Mouse (Mus musculus) kidney, postnatal 0 days (tissue): ENCODE measurements around the gene Capn9. TPM values are rescaled to one million over a fixed set of nuclear protein-coding genes. Genes with fewer than 3 reads are reported as not detected.

Experiments used
- ATAC-seq: fragments of 200-750 bp; cut with Nextera tagmentation; replicated peaks from 2 replicates; pipeline ENCODE4 v1.8.0; 2017; ENCODE audit warnings: low read depth, moderate number of reproducible peaks, moderate TSS enrichment, moderate library complexity; ENCODE audit not compliant: low FRiP score
- DNase-seq: peaks from one replicate; pipeline ENCODE4 v3.0.0-alpha.2; 2016; ENCODE audit warnings: low spot score
- H3K27ac ChIP-seq: fragments of 300-500 bp; sonication (generic); 2 replicates; pipeline ENCODE4 v1.5.1; 2014; ENCODE audit warnings: mild to moderate bottlenecking
- H3K27me3 ChIP-seq: fragments of 300-500 bp; sonication (generic); 2 replicates; pipeline ENCODE4 v1.6.1; 2014; ENCODE audit warnings: low read length, mixed read lengths; ENCODE audit not compliant: insufficient read depth
- H3K36me3 ChIP-seq: fragments of 300-500 bp; sonication (generic); 2 replicates; pipeline ENCODE4 v1.6.1; 2014; ENCODE audit warnings: low read length, mixed read lengths; ENCODE audit not compliant: insufficient read depth
- H3K4me1 ChIP-seq: fragments of 300-500 bp; sonication (generic); replicated peaks from 2 replicates; pipeline ENCODE4 v1.6.1; 2014; ENCODE audit warnings: antibody characterized with exemption, low read length, mixed read lengths; ENCODE audit not compliant: insufficient read depth
- H3K4me2 ChIP-seq: fragments of 300-500 bp; sonication (generic); 2 replicates; pipeline ENCODE4 v1.6.1; 2014; ENCODE audit warnings: mild to moderate bottlenecking, low read length, moderate library complexity, mixed read lengths
- H3K4me3 ChIP-seq: fragments of 300-500 bp; sonication (generic); replicated peaks from 2 replicates; pipeline ENCODE4 v1.5.1; 2014; ENCODE audit warnings: low read depth, low read length
- H3K9ac ChIP-seq: fragments of 300-500 bp; sonication (generic); 2 replicates; pipeline ENCODE4 v1.6.1; 2014; ENCODE audit warnings: low read depth, low read length
- H3K9me3 ChIP-seq: fragments of 300-500 bp; sonication (generic); replicated peaks from 2 replicates; pipeline ENCODE4 v1.6.1; 2016; ENCODE audit warnings: low read length, inconsistent platforms, mixed read lengths
- CTCF ChIP-seq: IDR thresholded peaks from 2 replicates; pipeline ENCODE4 v1.5.1; 2016; ENCODE audit warnings: antibody characterized with exemption, low read depth, mild to moderate bottlenecking, moderate library complexity
- WGBS: fragments of 180-500 bp; shearing (Covaris S2); extraction: QIAGEN DNeasy Blood & Tissue Kit; methylation state at CpG from one replicate; pipeline ENCODE4 v1.1.7; 2014; 5-methylcytosine and 5-hydroxymethylcytosine counted together
- polyA plus RNA-seq: library from polyadenylated mRNA; unstranded; fragments of >200 nt; fragmentation: Nextera tagmentation; extraction: Ambion mirVana; gene quantifications from 2 replicates; pipeline ENCODE4 v1.2.1, GENCODE M21; 2015

Gene Capn9
- polyA plus RNA-seq, 1 experiment from 2014 or later = 0.24 TPM

DNA sequence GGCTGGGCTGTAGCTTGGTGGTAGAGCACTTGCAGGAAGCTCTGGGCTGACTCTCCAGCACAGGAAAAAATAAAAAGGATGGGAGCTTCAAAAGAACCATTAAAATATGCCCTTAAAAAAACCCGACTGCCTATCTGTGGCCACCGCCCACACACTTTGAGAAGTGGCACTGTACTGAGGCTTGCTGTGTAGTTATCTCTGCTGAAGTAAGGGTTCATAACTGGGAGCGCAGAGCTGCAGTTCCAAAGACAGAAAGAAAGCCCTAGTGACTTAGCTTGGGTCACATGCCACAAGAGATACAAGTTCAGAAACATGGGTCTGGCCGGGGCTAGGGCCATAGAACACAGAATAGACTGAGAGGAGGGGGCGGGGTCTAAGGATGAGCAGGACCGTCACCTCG is 82.0 kb downstream of the Capn9 start:
- Histone ChIP-seq H3K4me3 (no peak overlapping the region), H3K4me1 (peaks cover 35% of the 10 kb centered on the region), H3K9ac (no peak overlapping the region), H3K36me3 (no peaks in the 10 kb centered on the region), H3K4me2 (no peak overlapping the region), H3K9me3 (no peaks in the 10 kb centered on the region), H3K27ac (no peak overlapping the region), H3K27me3 (no peaks in the 10 kb centered on the region)
- no peak for TF ChIP-seq CTCF
- WGBS = 79% methylated on average over 7 of the region's 7 CpGs
- no peak for DNase-seq
- no peak for ATAC-seq

DNA sequence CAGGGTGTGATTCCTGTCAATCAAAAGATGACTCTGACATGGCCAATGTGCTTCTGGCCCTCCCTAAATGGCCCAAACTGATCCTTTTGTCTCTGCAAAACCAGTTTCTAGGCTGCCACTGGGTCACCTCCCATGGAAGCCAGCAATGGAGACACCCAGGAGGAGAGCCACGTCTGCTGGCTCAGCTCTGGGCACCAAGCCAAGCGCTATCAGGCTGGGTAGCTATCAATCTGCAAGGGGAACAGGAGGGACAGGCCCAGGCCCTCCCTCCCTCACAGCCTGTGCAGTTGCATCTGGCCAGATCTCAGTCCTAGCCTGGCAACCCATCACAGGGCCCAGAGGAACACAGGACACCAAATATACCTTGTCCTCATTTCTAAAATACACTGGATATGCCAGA is 82.5 kb downstream of the Capn9 start:
- Histone ChIP-seq H3K4me1 (peaks cover 31% of the 10 kb centered on the region), H3K9me3 (no peaks in the 10 kb centered on the region), H3K27ac (no peak overlapping the region), H3K4me3 (no peak overlapping the region), H3K9ac (no peak overlapping the region), H3K36me3 (no peaks in the 10 kb centered on the region), H3K4me2 (0 out of 2 replicates have a peak overlapping the region, but pooled peaks have one; percentile 3), H3K27me3 (no peaks in the 10 kb centered on the region)
- 25% methylated on average over 2 of the region's 2 CpGs for WGBS
- DNase-seq (no peak), ATAC-seq (no peak)
- TF ChIP-seq CTCF = no peak

DNA sequence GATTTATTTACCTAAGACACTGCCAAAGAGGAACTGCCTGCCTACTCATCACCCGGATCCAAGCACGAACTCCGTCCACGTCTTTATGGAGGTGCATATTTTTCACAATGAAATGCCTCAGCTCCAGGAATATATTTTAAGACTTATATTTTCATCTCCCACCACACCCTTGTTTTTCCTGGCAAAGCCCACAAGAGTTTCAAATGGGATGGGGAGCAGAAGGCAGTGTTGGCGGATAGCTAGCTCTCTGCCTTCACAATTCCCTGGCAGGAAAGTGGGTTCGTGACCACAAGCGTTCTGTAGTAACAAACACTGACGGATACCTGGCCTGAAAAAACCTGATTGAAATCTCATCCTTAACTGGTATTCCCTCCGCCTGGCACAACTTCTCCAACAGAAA is 85.9 kb downstream of the Capn9 start:
- Histone ChIP-seq H3K4me2 (peak overlapping the region; percentile 80), H3K4me1 (peaks cover 22% of the 10 kb centered on the region), H3K4me3 (peak overlapping the region; percentile 73), H3K9ac (peak overlapping the region; percentile 81), H3K36me3 (no peaks in the 10 kb centered on the region), H3K27me3 (no peaks in the 10 kb centered on the region), H3K9me3 (no peaks in the 10 kb centered on the region), H3K27ac (peak overlapping the region; percentile 87)
- WGBS = 21% methylated on average over 9 of the region's 9 CpGs
- DNase-seq (peak; percentile 39), ATAC-seq (no peak)
- no peak for TF ChIP-seq CTCF

DNA sequence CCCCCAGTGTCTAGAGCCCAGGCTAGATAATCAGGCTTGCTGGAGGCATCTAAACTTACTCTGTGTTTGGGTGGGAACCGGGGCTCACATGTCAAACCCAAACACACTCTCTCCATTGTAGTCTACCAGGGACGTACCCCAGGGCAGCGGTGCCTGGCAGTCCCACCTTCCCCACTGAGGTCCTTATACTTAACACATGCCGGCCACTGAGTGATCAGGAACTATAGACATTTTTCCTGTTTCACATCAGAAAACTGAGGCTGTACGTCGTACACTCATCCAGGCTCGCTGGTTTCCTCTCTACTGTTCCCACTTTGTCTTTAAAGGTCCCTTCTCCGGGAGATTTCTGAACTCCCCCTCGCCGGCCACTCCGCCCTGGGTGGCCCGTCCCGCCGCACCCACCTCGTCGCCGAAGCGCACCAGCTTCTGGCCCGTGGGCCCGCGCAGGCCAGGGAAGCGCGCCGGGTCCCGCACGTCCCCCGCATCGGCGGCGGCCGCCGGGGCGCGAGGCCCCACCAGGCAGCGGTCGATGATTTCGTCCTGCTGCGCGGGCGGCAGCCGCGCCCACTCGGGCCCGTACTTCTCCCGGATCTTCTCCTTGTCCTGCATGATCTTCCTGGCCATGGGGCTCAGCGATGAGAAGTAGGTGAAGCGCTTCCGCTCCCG is 86.7 kb downstream of the Capn9 start:
- Histone ChIP-seq H3K36me3 (no peaks in the 10 kb centered on the region), H3K9me3 (no peaks in the 10 kb centered on the region), H3K4me3 (peak overlapping the region; percentile 73), H3K4me1 (peaks cover 22% of the 10 kb centered on the region), H3K27ac (peak overlapping the region; percentile 87), H3K9ac (peak overlapping the region; percentile 81), H3K4me2 (peak overlapping the region; percentile 80), H3K27me3 (no peaks in the 10 kb centered on the region)
- no peak for TF ChIP-seq CTCF
- peak; percentile 33 for DNase-seq
- peak; percentile 64 for ATAC-seq
- WGBS = under 1% methylated on average over 49 of the region's 49 CpGs

DNA sequence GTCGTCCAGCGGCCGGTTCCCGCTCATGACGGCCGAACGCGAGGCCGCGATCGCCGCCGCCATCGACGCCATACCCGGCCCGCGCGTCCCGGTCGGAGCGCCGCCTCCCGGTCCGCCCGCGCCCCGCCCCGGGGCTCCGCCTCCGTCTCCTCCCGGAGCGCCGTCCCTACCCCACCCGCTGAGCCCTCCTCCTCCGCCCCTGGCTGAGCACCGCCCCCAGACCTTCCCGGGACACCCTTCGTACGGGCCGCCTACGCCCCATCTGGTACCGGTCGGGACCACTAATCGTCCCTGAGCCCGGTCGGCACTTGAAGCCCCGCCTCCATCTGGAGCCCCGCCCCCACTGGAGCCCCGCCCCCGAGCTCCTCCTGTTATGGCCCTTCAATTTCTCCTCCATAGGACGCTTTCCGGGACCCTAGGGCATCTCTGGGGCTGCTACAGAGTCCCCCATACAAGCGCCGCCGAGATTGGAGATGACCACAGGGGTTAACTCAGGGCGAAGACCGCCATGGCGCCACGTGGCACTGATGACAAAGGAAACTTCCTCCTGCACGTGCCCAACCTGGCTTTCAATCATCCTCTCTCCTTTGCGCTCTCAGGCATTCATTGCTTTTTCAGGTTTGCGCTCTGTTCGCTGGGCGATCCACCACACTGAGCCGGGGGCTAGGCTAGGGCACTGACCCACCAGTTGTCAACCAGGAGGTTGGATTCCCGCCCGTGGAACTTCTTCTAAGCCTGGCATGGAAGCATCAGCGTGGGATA is 87.4 kb downstream of the Capn9 start, which contains the start of gene 2310022B05Rik:
TSS of gene 2310022B05Rik (minus strand) at position 258 of the 762 bp plus-strand sequence.
- 2% methylated on average over 60 of the region's 69 CpGs for WGBS
- Histone ChIP-seq H3K27ac (peak within 1 kb of the TSS; percentile 87), H3K4me2 (peak within 1 kb of the TSS; percentile 80), H3K9ac (peak within 1 kb of the TSS; percentile 81), H3K36me3 (no peaks in the 10 kb centered on the region), H3K9me3 (no peaks in the 10 kb centered on the region), H3K4me3 (peak within 1 kb of the TSS; percentile 73), H3K4me1 (peaks cover 15% of the 10 kb centered on the region), H3K27me3 (no peaks in the 10 kb centered on the region)
- ATAC-seq = peak; percentile 92
- DNase-seq = peak; percentile 96
- TF ChIP-seq CTCF = peak; percentile 8; the same call in 1 of the 2 replicates

DNA sequence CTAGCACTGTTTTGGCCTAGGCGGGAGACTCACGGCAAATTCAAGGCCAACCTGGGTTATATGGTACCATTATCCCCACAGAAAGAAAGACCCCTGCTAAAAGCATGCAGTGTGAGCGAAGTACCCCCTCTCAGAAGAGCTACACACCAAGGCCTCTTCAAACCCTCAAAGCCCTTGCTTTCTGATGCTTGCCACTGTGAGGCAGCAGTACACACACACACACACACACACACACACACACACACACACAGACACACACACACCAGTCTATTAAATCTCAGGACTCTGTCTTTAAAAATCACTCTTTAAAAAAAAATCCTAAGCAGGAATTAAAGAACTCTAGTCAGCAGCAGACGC is 87.9 kb downstream of the Capn9 start:
- Histone ChIP-seq H3K4me2 (peak overlapping the region; percentile 80), H3K9me3 (no peaks in the 10 kb centered on the region), H3K36me3 (no peaks in the 10 kb centered on the region), H3K4me3 (no peak overlapping the region; the same call in 1 of the 2 replicates), H3K9ac (no peak overlapping the region), H3K27ac (peak overlapping the region; percentile 87), H3K27me3 (no peaks in the 10 kb centered on the region), H3K4me1 (peaks cover 11% of the 10 kb centered on the region; the same call in 1 of the 2 replicates)
- ATAC-seq (no peak), DNase-seq (peak; percentile 26)
- no peak for TF ChIP-seq CTCF
- 49% methylated on average over 4 of the region's 4 CpGs for WGBS
